Mouse (Mus musculus) ES-CJ7 (cell line): ENCODE data around the gene Cmya5.
A peak's percentile ranks its signal among the peaks of the same experiment; 100 is the strongest.

ENCODE experiments used
- DNase-seq: peaks from one replicate; pipeline ENCODE4 v3.0.0; 2011; ENCODE audit warnings: low read depth, low spot score

The Cmya5 gene

DNA sequence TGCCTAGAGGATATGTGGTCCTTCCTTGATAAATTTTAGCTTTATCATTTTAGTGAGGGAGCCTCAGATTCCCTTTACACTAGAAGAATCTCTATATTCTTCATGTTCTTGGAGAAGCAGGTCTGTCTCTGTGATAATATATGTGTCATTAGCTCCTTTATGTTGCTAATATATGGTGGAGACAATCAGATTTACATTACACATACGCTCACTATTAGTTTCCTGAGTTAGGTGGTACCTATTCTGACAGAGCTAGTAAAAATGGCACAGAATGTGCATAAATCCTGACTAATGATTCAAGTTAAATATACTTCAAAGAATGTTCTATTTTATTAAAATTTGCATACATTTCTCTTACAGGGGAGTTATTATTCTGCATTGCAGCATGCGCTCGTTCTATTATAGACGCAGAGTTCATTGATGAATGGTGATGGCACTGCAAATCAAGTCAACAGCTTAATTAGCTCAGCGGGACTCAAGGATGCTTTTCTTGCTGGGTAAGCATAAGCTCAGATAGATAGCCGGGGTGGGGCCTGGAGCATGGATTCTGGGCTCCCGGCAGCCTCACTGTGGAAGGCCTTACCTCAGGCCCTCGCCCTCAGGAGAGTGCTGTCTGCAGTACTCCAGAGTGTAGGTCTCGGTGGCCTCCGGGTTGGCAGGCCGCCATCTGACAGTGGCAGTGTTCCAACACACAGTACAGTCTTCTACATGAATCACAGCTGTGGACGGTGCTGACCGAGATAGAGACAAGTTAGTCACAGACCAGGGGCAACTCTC is 81.5 kb downstream of the Cmya5 start:
- no peak for DNase-seq

DNA sequence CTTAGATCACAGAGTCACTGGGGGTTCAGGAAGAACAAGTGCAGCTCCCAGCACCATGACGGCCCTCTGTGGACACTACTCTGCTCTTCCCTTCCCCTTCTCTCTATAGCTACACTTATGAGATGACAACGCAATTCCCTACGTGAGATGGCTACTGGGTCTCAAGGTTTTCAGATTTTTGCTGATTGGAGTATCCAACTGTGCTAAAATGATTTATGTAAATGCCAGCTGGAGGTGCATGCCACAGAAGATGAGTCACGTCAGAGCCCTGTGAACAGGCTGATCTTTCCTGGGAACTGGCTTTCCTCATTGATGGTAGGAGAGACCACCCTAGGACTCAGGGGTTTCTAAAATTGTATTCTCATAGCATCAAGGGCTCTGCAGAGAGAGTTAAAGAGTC is 83.2 kb downstream of the Cmya5 start:
- DNase-seq, result no peak

DNA sequence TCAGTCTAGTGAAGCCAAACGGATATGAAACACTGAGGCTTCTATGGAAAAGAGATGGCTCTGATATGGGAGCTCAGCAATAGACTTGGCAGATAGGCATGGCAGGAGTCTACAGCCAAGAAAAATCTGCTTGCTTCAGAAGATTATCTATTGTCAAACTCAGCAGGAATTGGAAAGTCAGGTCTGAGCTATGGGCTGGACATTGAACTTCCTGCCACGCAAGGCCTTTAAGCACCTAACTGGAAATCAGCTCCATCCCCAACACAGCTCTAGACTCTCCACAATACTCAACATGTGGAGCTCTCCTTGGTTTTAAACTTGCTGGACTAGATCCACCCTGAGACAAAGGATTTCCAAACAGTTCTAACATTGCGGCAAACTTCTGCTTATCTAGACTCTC is 84.1 kb downstream of the Cmya5 start:
- no peak for DNase-seq

DNA sequence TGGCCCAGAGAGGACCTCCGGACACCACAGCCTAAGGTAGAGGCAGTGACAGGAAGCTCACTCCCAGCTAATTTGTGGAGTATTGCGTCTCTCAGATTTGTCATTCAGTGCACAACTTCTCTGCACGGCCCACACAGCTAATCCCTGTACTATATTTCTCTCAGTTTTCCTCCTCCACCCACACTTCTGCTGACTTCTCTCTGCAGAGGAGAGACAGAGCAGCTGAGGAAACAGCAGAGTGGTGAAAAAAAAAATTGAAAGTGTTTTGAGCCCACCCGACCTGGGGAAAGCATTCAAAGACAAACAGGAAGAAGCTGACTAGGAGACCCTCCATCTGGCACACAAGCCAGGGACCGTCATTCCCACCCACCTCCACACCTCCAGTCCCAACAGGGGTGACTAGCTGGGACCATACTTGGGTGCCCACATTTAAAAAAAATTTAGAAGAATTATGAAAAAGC is 85.9 kb downstream of the Cmya5 start:
- no peak for DNase-seq

DNA sequence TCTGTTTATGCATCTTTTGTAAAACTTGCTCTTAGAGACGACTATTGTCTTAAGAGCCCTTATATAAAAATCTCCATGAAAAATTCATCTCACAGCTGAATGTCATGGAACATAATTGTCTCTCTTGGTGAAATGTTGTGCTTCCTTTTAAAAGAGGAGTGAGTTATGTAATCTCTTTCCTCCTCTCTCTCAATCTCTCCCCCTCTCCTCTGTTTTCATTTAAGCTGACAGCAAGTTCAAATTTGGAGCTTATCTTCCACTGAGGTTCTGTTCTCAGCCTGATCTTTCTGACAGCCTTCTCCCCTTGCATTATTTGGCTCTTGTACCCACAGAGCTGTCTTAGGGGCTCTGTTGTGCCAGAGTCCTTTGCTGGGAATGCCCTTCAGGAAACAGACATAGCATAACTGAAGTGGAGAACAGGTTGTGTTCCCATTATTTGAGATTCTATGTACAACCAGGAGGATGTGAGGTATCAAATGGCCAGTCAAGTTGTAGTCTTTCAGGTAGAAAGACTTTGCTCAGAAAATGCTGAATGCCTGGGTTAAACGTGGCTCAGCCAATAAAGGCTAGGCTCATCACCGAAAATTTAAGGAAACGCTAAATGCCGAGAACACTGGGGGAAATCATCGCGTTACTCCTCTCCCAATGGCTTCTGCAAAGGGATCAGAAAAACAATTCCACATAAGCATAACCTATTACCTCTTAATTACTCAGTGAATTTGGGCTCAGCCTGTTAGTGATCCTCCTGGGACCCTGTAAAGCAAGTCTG is 86.8 kb downstream of the Cmya5 start:
- no peak for DNase-seq

DNA sequence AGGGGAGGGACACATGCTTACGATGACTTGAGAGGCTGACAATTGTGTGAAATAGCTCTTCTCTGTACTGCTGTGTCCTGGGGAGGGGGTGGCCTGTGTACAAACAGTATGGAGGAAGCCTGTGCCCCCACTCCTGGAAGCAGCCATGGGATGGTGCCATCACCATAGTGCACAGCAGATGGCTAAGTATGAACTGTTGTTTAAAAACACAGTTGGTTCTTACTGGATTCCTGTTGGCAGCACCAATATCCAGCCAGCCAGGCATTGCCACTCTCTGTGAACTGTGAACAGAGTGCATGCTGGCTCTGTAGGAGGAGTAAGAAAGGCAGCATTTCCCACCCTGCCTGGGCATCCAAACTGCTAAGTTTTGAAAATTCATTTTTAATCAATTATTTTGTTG is 88.4 kb downstream of the Cmya5 start:
- no peak for DNase-seq

DNA sequence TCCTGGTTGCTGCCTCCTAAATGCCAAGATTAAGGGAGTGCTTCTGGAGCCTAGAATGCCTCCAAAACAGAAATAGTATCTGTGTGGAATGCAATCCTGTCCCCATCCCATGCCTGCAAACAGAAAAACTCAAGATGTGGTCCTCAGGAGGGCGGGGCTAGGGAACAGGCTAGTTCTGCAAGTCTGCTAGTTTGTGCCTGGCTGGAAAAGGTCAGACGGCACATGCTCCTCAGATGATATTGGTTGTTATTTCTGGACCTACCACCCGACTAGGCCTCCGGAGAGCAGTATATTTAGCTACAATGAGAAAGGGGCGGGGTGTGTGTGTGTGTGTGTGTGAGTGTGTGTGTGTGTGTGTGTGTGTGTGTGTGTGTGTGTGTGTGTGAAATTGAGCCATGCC is 93.0 kb downstream of the Cmya5 start:
- DNase-seq, result no peak

DNA sequence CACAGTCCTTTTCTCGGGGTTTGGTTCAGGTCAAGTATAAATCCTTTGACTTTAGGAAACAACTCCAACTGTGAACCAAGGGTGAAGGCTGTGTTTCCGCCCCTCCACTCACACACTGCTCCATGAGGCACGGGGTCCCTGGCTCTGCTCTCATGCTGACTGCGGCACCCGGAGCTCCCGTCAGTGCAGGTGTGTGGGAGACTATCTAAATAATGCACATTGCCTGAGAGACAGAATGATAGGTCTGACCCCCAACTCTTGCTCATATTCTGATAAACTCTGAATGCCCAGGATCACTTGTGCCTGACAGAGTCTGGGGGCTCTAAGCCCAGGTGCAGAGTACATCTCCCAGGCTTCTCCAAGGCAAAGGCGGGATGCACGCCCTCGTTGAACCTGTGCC is 103.5 kb downstream of the Cmya5 start:
- DNase-seq, result no peak

DNA sequence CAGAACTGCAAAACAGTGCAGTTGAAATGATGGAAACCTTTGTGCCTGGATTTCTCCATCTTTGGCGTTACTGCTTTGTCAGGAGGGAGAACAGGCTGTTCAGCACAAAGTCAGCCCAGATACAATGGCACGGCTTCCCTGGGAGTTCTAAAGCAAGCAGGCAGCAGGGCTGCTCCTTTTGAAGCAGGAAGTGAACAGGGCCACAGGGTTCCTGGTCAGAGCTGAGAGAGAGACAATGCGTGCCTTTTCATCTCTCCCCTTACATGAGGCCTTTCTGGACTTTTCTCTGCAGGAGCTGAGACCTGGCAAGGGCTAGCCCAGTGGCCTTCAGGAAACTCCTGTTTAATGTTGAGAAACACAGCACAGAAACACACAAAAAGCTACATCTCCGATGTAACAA is 108.3 kb downstream of the Cmya5 start:
- DNase-seq, result no peak

DNA sequence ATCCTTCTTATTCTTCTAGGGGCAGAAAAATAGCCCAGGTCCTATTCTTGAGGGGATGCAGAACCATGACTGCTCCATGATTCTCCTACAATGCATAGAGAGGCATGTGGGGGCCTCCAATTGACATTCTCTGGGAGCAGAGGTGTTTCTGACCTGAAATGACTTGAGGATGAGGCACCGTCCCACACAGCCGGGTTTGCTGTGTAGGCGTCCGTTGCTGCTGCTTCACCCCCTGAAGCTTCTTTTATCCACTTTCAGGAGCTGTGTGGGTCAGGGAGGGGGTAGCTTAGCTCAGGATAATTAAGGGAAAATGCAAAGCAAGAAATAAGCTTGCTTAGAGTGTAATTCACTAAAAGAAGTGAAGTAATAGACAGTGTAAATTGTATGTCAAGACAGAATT is 115.2 kb downstream of the Cmya5 start:
- DNase-seq, result no peak

DNA sequence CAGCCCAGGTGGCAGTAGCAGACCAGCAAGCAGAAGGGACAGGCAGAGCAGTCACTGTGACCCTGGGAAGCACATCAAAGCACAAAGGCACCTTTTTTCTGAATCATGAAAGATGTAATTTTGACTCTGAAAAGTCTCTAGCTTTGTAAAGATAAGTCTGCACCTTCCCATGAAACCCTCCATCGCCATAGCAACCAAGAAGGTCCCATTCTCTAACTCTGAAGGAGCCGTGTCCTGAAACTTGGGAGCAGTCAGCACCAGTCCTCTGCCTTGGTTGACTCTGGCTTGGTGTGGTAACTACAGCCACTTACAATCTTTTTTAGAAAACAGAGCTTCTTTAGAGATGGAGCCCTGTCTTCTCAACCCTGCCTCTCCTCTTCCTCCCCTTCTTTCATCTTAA is 119.7 kb downstream of the Cmya5 start:
- DNase-seq, result no peak

DNA sequence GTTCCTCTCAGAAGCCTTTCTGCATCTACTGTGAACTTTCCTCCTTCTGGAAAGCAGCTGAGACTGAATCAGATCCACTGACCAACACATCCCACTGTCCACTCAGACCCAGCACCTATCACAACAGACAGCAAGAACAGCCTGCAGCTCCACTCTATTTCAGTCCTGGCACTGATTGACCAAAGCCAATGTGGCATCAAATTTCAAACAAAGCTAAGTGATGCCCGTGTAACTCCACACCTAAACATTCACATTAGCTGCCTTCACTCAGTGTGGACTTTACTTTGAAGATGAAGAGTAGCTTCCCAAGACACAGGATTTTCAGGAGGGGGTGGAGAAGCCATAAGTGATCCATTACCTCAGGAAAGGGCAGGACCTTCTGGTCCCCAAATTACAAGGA is 122.4 kb downstream of the Cmya5 start:
- DNase-seq, result no peak

DNA sequence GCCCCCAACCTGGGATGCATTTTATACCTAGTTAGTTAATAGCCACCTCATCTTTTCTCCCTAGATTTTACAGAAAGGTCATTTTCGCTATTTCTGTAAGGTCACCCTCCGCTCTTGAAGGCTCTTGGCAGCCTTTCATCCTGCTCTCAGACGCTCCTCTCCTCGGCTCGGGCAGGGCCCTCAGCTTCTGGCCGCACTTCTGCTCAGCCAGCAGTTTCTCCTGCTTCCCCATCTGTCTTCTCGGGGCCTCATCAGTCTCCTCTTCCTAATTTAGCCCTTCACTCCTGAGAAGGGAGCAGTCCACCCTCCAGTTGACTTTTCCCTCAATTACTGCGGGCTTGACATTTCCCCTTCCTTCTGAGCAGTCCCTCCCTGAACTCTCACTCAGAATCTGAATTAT is 131.6 kb downstream of the Cmya5 start:
- no peak for DNase-seq

DNA sequence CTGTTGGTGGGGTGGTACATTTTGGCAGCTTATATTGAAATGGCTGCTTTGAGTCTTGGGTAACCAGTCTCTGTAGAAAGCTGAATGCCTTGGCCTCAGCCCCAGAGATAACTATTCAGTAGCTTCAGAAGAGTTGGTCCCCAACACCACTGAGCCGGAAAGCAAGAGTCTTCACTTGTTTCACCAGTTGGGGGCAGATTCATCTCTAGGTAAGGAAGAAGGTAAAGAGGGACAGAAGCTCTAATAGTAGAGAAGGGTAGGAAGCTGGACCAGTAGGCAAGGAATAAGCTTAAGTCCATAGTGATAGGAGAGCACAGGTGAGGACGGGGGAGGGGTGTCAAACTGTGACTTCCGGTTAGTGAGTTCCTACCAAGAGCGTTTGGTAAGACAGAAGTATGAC is 133.2 kb downstream of the Cmya5 start:
- no peak for DNase-seq

DNA sequence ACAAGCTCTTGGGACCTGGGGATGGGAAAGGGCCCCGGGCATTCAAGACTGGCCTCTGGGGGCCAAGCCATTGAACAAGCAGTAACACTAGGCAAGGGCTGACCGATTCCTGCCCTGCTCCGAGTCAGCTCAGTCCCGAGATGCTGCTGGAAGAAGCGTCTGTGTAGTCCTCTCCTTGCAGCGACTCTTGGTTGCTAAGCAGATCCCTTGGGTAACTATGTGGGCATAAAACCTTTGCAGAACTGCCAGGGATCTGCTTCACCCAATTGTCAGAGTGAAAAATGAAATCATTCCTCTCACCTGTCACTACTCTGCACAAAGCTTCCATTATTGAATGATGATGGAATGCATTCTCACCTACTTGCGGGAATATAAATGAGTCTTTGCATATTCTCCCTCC is 134.0 kb downstream of the Cmya5 start:
- DNase-seq, result no peak

DNA sequence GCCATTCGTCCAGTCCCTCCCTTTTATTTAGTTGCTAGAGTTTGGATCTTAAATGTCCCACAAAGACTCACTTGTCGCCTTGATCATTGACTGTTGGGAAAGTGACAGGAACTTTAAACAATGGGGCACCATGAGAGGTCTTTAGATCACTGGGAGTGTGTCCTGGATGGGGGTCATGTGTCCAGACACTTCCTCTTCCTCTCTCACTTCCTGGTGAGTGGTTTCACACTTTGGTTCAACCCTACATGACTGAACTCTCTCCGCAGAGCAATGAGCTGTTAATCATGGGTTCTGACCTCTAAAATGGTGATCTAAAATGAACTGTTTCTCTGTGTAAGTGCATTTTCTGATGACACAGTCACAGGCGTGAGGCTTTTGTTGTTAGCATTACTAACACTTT is 137.4 kb downstream of the Cmya5 start:
- no peak for DNase-seq

DNA sequence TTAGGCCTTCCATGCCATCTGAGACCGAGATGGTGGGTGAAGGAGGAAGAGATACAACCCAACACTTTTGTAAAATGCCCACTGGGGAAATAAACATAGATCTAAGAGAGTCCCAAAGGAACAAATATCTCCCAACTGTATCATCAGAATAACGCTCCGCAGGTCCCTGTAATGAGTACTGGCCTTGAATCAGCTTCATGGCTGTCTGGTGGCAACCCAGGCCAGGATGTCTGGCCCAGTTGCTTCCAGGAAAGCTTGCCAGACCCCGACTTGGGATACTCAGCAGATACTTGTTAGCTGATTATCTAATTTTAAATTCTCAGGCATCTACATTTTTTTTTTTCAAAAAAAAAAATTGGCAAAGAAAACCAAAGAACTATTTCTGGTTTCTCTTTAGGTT is 138.2 kb downstream of the Cmya5 start:
- DNase-seq, result no peak

DNA sequence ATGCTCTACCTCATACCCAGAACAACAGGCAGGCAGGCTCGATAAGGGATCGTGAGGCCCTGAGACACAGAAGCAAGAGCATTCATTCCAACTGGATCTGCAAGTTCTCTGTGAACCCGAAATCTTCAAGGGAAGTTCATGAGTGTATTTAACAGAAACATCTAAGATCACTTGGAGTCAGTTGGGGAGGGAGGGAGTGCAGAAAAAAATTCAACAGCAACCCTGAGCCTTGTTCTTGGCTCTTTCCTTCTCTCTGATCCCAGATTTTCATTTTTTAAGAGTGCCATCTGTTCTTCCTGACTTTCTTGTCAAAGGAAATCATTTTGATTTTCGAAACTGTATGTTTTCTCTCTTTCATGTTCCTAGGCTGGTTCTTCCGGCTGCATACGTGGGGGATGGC is 140.5 kb downstream of the Cmya5 start:
- DNase-seq, result no peak

DNA sequence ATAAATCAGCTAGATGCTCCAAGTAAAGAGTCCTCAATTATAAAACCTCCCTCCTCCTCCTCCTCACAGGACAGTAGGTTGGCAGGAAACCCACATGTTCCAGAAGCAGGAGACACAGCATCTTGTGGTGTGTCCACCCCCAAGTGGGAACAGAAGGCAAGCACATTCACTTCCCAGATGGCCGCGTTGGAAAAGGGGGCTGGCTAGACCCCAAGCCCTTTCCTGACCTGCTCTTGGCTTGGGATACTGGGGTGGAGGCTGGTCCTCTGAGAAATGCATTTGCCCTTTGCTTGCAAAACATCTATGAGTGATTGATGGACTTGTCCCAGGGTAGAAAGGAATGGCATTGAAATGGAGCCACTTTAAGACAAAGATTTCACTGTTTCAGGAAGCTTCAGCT is 142.1 kb downstream of the Cmya5 start:
- no peak for DNase-seq

DNA sequence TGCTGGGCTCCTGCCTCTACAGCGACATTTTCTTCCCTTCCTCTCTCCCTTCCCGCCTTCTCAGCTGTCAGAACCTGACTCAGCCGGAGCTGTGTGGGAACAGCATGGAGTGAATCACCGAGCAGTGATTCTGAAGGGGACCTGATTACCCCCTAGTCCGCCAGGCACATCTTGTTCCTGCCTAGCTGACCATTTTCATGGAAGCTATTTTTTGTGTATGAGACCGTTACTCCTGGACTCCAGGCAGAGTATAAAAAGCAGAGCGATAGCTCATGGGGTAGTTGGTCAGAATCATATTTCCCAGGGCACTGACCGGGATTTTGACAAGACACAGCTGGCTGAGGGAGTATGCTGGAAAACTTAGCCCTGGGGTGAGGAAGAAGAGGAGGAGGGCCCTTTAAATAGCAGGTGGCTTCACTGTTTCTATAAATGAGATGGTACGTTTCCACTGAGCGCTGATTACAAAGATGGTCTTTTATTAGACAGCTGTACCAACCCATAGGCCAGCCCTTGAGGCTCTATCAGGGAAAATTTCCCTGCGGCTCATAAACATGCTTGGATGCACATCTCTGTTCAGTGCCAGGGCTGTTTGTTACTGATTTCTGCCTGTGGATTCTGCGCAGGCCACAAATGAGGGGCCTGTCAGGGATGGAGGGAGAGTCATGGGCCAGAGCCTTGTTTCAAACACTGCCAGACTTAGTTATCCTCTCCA is 143.7 kb downstream of the Cmya5 start:
- DNase-seq, result no peak

DNA sequence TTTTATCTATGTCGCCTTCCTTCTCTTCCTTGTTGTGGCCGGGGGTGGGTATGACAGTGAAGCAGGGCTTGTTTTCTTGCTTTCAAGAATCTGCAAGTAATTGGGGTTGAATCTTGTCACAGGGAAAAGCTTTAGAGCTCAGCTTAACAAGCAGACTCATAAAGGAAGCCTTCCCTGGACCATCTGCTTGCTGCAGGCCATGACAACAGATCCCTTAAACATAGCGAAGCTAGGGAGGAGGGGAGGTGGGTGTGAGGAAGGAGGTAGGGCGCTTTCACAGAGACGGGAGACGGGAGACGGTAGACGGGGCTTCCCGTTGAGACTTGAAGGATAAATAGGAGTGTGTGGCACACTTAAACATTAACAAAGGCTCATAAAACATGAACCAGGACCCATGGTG is 144.7 kb downstream of the Cmya5 start:
- no peak for DNase-seq

DNA sequence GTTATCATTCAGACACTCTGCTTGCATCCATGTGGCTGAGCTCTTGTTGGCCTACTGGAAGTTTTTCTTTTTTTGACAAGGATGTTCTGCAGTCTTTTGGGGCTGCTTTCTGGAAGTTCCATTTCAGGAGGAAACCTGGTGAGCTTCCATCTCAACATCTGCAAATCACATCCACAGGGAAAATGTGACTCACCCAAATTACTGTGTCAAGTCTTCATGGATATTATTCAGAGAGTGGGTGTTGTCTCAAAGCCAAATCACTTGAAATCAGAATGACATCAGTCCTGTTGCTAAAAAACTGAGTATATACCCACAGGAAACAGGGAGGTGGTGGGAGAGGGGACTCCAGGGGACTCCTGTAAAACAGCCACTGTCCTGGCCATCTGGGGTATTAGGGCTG is 149.8 kb downstream of the Cmya5 start:
- DNase-seq, result no peak

DNA sequence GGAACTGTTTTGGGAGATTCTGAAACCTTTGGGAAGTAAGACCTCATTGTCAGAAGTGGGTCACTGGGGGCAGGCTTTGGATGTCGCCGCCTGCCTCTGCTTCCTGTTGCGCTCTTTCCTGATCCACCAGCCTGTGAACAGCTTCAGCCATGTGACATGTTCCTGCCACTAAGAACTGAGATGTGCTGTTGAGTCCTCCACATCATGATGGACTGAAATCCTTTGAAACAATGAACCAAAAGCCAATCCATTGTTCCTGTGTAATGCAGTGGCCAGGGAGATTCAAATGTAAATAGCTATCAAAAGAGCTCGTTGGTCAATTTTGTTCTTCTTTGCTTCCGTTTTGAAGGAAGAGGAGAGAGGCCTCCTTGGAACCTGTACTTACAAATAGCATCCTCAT is 151.7 kb downstream of the Cmya5 start:
- peak; percentile 37 for DNase-seq
